Mouse (Mus musculus): ENCODE results near the gene Shroom1.
"Not testable (repeated sequence)": the region's sequence is repeated elsewhere in the genome, so short reads cannot be mapped to it uniquely, and the experiment has no call there.

Shroom1 gene

GRCm38 (mm10) chr11:53456474-53457371 lies at the start of gene Shroom1, which contains the start of gene Gm10447:
Gene Shroom1 (plus strand): TSS chr11:53457205.
Gene Gm10447 (minus strand): TSS chr11:53457110.
- peak; percentile 76 for DNase-seq (ENCODE audit: low spot score)

DNA sequence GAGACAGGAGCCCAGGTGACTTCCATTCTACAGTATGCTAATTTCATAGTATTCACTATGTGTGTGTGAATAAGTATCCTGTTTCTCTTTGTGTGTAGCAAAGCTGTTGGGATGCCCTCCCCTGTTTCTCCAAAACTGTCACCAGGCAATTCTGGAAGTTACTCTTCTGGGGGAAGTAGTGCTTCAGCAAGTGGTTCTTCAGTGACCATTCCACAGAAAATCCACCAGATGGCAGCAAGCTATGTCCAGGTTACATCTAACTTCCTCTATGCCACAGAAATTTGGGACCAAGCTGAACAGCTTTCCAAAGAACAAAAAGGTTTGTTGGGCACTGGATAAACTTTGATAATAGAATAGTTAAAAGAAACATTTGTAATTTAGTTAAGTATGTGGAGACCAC lies 45.3 kb upstream of the Shroom1 start:
- no peak for DNase-seq (ENCODE audit: low spot score)

GRCm38 (mm10) chr11:53413871-53414270 lies 43.1 kb upstream of the Shroom1 start:
- no peak for DNase-seq (ENCODE audit: low spot score)

DNA sequence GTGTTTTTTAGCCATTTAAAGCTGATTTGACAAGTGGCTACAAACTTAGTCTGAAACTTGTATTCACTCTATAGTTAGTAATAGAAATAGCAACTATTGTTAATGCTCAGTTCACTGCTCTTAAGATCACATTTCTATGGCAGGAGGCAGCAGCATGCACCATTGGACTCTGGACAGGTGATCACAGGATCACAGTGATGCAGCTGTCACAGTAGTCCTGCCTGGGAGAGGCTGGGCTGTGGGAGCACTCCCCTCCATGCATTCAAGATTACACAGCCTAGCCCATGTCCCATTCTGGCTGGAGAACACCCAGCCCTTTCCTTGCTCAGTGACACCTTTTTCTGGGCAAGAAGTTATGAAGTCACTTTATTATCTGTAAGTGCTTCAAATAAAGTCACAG lies 39.0 kb upstream of the Shroom1 start:
- peak; percentile 48 for DNase-seq (ENCODE audit: low spot score)

DNA sequence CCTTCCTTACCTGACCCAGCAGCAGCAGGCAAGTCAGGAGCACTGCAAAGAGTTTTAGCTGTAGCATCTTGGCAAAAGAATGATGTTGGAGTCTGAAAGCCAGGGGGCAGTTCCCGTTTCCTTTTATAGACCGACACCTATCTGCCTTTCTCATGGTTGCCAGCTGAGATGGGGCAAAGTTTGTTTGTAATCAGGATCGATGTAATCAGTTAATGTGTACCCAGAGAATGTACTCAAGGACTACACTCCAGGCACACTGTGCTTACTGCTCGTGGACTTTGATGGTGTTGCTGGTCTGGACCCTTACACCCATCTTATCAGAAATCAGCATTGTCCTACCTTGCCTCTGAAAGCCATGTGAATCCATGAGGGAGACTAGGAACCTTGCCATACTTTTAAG lies 34.0 kb upstream of the Shroom1 start, which contains the start of gene Leap2:
Gene Leap2 (minus strand): TSS at position 135 of the 400 bp plus-strand sequence.
- peak; percentile 75 for DNase-seq (ENCODE audit: low spot score)

DNA sequence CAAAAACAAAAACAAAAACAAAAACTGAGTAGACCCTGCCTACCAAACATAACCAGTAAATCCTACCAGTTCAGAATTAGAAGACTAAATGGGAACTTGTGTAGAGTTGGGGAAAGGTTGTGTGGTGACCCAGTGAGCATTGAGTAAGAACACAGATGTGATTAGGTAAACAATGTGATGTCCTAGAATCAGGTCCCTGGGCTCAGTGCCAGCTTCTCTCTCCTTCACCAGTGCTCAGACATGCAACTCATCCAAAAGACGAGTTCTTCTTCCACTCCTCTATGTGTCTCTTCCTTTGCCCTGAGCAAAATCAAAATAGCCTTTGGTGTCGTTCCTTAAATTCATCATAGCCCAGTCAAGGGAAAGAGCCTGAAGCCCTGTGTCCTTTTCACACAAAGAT lies 32.2 kb upstream of the Shroom1 start:
- no peak for DNase-seq (ENCODE audit: low spot score)

GRCm38 (mm10) chr11:53425251-53425650 lies 31.8 kb upstream of the Shroom1 start:
- no peak for DNase-seq (ENCODE audit: low spot score)

DNA sequence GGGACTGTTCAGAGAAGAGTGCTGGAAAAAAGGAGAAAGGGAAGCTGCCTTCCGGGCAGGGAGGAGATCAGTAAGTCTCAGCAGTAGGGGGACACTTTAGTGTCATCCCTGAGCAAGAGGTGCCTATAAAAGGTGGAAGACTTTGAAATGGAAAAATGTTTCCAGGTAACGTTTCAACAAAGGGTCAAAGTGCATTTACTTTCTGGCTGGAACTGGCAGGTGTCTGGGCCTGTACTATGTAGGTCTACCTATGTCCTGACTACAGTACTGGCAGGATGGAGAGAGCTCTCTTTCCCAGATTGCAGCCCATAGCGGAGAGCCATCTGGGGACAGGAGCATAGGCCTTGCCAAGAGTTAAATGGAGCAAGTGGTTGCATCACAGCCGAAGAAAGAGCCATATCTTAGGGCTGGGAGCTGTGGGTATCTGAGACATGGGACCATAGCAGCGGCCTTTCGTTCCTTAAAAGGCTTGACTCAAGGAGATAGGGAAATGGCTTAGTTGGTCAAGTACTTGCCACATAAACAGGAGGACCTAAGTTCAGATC lies 31.2 kb upstream of the Shroom1 start:
- DNase-seq (ENCODE audit: low spot score): no peak

DNA sequence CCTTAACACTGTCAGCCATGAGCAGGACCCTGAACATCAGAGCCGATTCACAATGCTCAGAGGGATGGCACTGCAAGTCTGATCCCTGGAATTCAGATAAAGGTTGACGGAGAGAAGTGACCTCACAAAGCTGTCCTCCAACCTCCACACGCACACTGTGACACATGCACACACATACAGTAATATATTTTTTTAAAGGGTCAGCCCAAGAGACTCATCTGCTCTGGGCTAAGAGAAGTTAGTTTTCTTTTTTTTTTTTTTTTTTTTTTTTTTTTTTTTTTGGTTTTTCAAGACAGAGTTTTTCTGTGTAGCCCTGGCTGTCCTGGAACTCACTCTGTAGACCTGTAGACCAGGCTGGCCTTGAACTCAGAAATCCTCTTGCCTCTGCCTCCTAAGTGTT lies 30.1 kb upstream of the Shroom1 start:
- DNase-seq (ENCODE audit: low spot score): not testable (repeated sequence)

DNA sequence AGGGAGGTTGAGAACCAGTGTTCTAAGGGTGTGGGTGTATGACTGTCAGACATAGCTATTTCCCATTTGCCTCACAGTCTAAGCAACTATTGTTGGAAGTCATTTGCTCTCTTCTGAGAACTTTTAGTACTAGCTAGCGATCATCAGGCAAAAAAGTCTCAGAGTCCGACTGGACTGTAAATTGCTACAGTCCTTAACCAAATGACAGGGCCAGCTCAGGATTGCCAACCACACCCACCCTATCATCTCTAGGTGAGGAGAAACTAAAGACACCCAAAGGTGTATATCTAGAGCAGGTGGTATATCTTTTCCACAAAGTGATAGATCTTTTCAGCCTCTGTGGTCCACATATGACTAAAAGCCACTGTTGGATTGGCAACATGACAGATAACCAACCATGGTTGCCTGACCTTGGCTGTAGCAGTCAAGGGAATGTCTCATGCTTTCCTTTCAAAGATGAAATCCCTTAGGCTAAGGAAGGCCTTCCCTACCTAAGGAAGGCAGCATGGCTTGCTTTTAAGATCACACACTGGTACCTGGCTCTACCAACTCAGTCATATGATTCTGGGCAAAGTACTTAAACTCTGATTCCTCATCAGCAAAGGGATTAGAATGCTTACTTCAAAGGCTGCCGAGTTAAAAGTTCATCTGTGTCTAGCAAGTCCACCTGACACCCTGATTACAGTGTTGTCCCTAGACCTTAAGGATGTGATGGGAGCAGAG lies 28.9 kb upstream of the Shroom1 start:
- no peak for DNase-seq (ENCODE audit: low spot score)

DNA sequence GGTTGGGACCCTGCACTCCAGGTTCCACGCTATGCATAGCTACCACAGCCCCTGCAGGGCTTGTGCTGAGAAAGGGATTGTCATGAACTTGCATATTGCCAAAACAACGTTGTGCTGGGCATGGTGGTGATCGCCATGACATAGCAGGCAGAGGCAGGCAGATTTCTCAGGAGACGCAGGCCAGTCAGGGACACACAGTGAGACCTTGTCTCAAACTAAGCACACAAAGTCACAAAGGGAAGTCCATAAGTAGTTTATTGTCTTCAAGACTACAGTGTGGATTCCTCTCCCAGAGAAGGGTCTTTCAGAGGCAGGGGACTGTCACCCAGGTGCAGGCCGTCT lies 28.3 kb upstream of the Shroom1 start:
- DNase-seq (ENCODE audit: low spot score): no peak

GRCm38 (mm10) chr11:53429182-53429581 lies 27.8 kb upstream of the Shroom1 start:
- DNase-seq (ENCODE audit: low spot score): no peak

GRCm38 (mm10) chr11:53430300-53430669 lies 26.7 kb upstream of the Shroom1 start:
- no peak for DNase-seq (ENCODE audit: low spot score)

DNA sequence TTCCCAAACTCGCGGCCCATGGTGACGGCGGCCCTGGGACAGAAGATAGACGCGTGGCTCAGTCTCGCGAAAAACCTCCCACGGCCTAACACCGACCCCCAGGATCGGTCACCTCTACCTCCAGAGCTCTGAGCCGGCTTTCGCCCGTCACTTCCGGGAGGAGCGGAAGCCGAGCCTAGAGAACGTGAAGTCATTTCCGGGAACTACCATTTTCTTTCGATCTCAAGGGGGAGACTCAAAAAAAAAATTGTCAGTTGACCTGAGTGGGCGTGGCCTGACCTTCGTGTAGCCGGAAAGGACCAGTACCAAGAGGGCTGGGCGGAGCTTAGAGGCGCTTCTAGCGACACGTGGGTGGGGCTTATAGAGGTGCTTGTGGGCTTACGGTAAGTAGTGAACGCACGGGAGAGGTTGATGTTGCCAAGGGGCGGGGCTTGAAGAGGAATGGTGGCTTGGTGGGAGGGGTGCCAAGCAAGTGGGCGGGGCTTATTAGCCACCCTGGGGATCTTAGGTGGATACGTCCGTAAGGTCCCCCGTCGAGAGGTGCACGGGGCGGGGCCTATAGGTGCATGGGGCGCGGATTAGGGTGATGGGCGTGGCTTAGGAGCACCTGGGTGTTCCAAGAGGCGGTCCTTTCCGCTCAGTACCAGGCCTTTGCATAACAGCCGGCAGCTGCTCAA lies 26.2 kb upstream of the Shroom1 start, which contains the start of the genes Uqcrq and Gdf9:
Gene Uqcrq (minus strand): TSS at position 162 of the 677 bp plus-strand sequence.
Gene Gdf9 (plus strand): TSS at position 354 of the 677 bp plus-strand sequence.
- peak; percentile 100 for DNase-seq (ENCODE audit: low spot score)

GRCm38 (mm10) chr11:53431347-53432056 lies 25.5 kb upstream of the Shroom1 start:
- no peak for DNase-seq (ENCODE audit: low spot score)

DNA sequence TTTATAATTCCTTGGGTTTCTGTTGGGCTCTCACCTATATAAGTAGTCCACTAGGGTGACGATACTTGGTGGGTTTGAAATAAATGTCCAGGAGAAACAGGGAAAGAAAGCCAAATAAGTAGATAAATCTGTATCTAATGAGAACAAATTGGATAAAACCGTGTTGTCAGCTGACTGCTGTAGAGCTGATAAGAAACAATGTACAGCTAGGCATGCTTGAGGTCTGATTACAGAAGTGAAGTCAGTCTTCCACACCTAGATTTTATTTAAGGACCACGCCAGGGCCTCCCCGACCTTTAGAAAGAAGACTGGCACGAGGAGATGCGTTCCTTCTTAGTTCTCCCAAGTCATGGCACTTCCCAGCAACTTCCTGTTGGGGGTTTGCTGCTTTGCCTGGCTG lies 23.9 kb upstream of the Shroom1 start:
- DNase-seq (ENCODE audit: low spot score): no peak

DNA sequence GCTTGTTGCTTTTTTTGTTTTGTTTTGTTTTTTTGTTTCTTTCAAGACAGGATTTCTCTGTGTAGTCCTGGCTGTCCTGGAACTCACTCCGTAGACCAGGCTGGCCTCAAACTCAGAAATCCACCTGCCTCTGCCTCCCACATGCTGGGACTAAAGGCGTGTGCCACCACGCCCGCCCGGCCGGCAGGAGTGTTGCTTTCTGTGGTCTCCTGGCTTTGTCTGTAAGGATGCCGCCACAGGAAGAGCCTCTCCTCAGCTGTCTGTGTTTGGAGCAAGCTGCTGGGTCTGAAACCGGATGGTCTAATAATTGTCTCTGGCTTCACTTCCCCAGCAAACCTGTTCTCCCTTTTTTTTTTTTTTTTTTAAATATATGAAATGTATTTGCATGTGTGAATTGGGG lies 21.5 kb upstream of the Shroom1 start:
- no peak for DNase-seq (ENCODE audit: low spot score)

GRCm38 (mm10) chr11:53436338-53436737 lies 20.7 kb upstream of the Shroom1 start:
- DNase-seq (ENCODE audit: low spot score): no peak

DNA sequence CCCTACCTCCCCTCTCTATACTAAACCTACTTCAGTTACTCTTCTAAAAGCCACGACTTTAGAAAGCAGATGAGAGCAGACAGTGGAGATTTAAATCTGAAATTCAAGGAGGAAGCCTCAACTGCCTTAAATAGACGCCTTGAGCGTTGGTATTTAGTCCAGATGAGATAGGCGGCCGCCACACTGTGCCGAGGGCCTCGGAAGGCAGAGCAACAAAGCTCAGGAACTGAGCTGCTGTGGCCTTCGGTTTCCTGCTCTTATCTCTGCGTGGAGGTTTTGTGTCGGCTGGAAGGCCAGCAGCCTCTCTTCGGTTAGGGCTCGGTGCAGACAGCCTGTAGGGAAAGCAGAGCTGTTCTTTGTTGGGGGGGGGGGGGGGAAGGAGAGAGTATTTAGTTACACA lies 15.1 kb upstream of the Shroom1 start:
- DNase-seq (ENCODE audit: low spot score): no peak

GRCm38 (mm10) chr11:53443861-53444260 lies 13.1 kb upstream of the Shroom1 start:
- DNase-seq (ENCODE audit: low spot score): no peak

DNA sequence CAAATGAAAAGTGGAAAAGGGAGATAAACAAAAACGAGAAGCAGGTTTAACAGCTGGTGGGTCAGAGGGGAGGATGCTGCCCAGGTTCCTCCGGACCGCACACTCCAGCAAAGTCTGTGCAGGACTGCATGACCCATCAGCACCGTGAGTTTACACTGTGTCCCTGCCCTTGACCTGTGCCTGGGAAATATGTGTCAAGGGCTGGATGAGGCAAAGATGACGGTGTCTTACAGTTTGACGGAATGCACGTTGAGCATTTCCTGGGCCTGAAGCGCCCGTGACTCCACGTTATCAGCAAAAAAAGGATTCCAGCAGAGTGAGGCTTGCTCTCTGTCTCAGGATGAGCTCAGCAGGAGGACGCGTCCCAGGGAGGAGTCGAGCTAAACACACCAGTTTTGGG lies 11.4 kb upstream of the Shroom1 start:
- DNase-seq (ENCODE audit: low spot score): no peak

- DNase-seq (ENCODE audit: low spot score): peak; percentile 78
Observed at GRCm38 (mm10) chr11:53446183-53446582, 10.8 kb upstream of the Shroom1 start.
